Mouse (Mus musculus) heart, embryonic 14.5 days (tissue): ENCODE data around the gene Paip2b. TPM values are rescaled to one million over a fixed set of nuclear protein-coding genes. Genes with fewer than 3 reads are reported as not detected.
"Not testable (repeated sequence)": the region's sequence is repeated elsewhere in the genome, so short reads cannot be mapped to it uniquely, and the experiment has no call there.

ENCODE experiments used
- ATAC-seq: fragments of 200-750 bp; cut with Nextera tagmentation; 2 replicates; pipeline ENCODE4 v1.8.0; 2017; ENCODE audit warnings: low read depth, moderate TSS enrichment; ENCODE audit not compliant: insufficient number of reproducible peaks, insufficient read depth, low FRiP score
- H3K27ac ChIP-seq, 2 experiments: fragments of 200-500 bp in 1 of 2; fragments of 300-500 bp in 1 of 2; sonication (generic) in 1 of 2; replicated peaks in 1 of 2; 2 replicates each; pipeline ENCODE4 v1.5.1; 2012 to 2014; ENCODE audit warnings: low read depth in 2 of 2, low read length in 2 of 2, control low read depth in 1 of 2, mild to moderate bottlenecking in 1 of 2, mixed read lengths in 1 of 2; ENCODE audit not compliant: control insufficient read depth in 1 of 2, insufficient read depth in 1 of 2
- H3K27me3 ChIP-seq: fragments of 300-500 bp; sonication (generic); 2 replicates; pipeline ENCODE4 v1.6.1; 2014; ENCODE audit warnings: mild to moderate bottlenecking, low read length, control low read depth; ENCODE audit not compliant: control insufficient read depth, insufficient read depth
- H3K36me3 ChIP-seq: fragments of 300-500 bp; sonication (generic); 2 replicates; pipeline ENCODE4 v1.6.1; 2014; ENCODE audit warnings: mild to moderate bottlenecking, control low read depth, low read length, mixed read lengths; ENCODE audit not compliant: control insufficient read depth, insufficient read depth
- H3K4me1 ChIP-seq, 2 experiments: fragments of 200-500 bp in 1 of 2; fragments of 300-500 bp in 1 of 2; sonication (generic) in 1 of 2; 2 replicates each; pipeline ENCODE4 v1.6.1; 2012 to 2014; ENCODE audit warnings: low read length in 2 of 2, control low read depth in 1 of 2, mixed read lengths in 1 of 2; ENCODE audit not compliant: control insufficient read depth in 2 of 2, insufficient read depth in 2 of 2
- H3K4me2 ChIP-seq: fragments of 300-500 bp; sonication (generic); 2 replicates; pipeline ENCODE4 v1.6.1; 2014; ENCODE audit warnings: mild to moderate bottlenecking, low read length
- H3K4me3 ChIP-seq, 2 experiments: fragments of 200-500 bp in 1 of 2; fragments of 300-500 bp in 1 of 2; sonication (generic) in 1 of 2; 2 replicates each; pipeline ENCODE4 v1.5.1; 2012 to 2014; ENCODE audit warnings: low read length in 2 of 2, mild to moderate bottlenecking in 2 of 2, control low read depth in 1 of 2, low read depth in 1 of 2, moderate library complexity in 1 of 2; ENCODE audit not compliant: control insufficient read depth in 1 of 2, insufficient read depth in 1 of 2
- H3K9ac ChIP-seq: fragments of 300-500 bp; sonication (generic); 2 replicates; pipeline ENCODE4 v1.6.1; 2014; ENCODE audit warnings: mild to moderate bottlenecking, low read length
- H3K9me3 ChIP-seq: fragments of 300-500 bp; sonication (generic); 2 replicates; pipeline ENCODE4 v1.6.1; 2016; ENCODE audit warnings: low read length, control low read depth; ENCODE audit not compliant: control insufficient read depth
- WGBS: fragments of 180-500 bp; shearing (Covaris S2); extraction: QIAGEN DNeasy Blood & Tissue Kit; methylation state at CpG from one replicate; pipeline ENCODE4 v1.1.7; 2014; 5-methylcytosine and 5-hydroxymethylcytosine counted together
- polyA plus RNA-seq: library from polyadenylated mRNA; unstranded; fragments of >200 nt; fragmentation: Nextera tagmentation; extraction: Ambion mirVana; gene quantifications from 2 replicates; pipeline ENCODE4 v1.2.1, GENCODE M21; 2014

The Paip2b gene
- polyA plus RNA-seq, 1 experiment from 2014 or later = 14.9 TPM

DNA sequence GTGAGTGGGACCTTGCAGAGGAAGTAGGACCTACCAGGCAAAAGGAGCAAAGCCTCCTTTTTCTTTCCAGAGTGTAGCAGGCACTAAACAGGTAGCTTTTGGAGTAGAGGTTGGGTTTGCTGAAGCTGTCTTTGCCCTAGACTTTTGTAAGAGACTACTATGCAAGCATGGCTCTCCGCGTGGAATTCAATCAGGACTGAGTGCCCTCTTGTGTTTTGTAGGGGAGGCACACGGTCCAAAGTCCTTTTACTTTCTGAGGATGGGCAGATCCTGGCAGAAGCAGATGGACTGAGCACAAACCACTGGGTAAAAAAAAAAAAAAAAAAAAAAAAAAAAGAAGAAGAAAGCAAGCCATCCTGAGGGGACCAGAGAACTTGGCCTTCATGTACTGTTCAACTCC lies 34.9 kb downstream of the Paip2b start:
- Histone ChIP-seq H3K9ac (no peak overlapping the region), H3K4me1 (peaks cover 6 to 12% of the 10 kb centered on the region in 2 experiments), H3K27me3 (no peaks in the 10 kb centered on the region), H3K36me3 (peaks cover 38% of the 10 kb centered on the region), H3K9me3 (no peaks in the 10 kb centered on the region), H3K27ac (no peak overlapping the region), H3K4me3 (no peak overlapping the region), H3K4me2 (no peak overlapping the region)
- 48% methylated on average over 3 of the region's 3 CpGs for WGBS
- ATAC-seq = no peak

DNA sequence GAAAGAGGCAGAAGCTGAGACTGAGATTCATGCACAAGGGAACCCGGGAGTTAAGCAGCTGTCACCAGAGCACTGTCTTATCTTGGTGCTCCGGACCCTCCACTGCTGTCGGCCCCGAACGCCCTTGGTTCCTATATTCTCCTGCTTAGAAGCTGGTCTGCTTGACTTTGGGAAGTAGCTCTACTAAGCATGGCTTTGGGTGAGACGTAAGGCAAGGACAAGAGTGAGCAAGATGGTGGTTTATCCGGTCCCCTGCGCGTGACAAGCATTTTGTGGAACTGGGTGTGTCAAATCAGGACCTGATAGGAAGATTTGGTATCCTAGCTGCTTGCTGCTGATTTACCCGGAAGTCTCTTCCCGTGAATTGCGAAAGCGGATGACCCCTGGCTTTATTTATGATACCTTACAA lies 36.0 kb downstream of the Paip2b start:
- H3K27ac ChIP-seq = peak overlapping the region; percentile 88 to 95
- peaks cover 26% of the 10 kb centered on the region for H3K36me3 ChIP-seq
- peak overlapping the region; percentile 84 for H3K9ac ChIP-seq
- H3K4me1 ChIP-seq = peaks cover 8 to 12% of the 10 kb centered on the region in 2 experiments
- peak overlapping the region; percentile 95 for H3K4me2 ChIP-seq
- H3K4me3 ChIP-seq = peak overlapping the region; percentile 62 to 77
- H3K9me3 ChIP-seq = no peaks in the 10 kb centered on the region
- no peak for ATAC-seq
- WGBS = 6% methylated on average over 13 of the region's 13 CpGs
- no peaks in the 10 kb centered on the region for H3K27me3 ChIP-seq

DNA sequence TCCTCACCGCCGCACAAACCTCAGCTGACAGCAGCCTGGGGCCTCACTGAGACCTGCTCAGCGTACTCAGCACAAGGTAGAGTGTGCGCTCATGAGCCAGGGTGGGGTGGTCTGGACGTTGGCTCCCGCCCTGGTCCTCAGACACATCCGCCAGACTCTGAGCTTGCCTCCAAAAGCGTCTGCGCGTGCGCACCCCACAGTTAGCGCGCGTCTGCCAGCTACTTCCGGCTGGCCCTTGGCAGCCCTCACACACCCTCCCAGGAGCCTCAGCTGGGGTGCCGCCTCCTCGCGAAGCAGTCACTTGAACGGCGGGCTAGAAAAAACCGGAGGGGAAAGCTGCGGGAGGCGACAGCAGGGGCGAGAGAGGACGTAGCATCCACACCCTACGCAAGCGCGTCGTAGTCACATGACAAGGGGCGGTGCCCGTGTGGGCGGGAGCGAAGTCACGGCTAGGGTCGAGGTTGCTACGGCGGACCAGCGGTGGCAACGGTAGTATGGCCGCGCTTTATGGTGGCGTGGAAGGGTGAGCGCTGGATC lies 36.7 kb downstream of the Paip2b start, which contains the start of gene Nagk:
TSS of gene Nagk (plus strand) at position 223 of the 537 bp plus-strand sequence.
- WGBS = under 1% methylated on average over 43 of the region's 43 CpGs
- no peaks in the 10 kb centered on the region for H3K27me3 ChIP-seq

DNA sequence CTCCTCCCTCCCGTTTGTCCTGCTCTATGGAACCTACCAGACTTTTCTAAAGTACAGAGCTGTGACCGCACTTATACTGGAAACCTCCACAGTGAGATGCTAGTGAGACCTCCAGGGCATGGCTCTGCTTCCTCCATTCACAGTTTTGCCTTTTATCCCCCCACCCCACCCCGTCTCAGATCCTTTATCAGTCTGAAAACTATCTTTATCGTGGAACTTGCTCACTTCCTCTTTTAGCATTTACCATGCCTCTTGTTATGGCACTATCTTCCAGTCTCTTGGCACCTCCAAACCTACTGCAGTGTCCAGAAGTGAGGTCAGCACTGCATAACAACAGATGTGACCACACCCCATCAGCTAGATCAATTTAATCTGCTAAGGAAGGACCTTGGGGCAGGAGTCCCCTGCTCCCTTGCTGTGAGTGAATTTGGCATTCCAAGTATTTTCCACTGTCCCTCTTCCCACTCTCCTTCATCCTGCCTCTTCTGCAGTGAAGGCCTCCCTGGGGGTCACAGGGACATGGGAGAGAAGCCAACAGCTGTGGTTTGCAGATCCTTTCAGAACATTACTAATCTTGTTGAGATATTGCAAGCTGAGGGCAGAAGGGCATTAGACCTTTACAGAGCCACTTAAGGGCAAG lies 40.2 kb downstream of the Paip2b start:
- Histone ChIP-seq H3K27ac (no peak overlapping the region), H3K27me3 (no peaks in the 10 kb centered on the region), H3K4me2 (no peak overlapping the region), H3K4me3 (no peak overlapping the region), H3K9ac (no peak overlapping the region), H3K4me1 (peaks cover 8 to 11% of the 10 kb centered on the region in 2 experiments), H3K9me3 (no peaks in the 10 kb centered on the region), H3K36me3 (no peaks in the 10 kb centered on the region)
- ATAC-seq = no peak
- 44% methylated on average over 4 of the region's 4 CpGs for WGBS

More for the DNA sequence above, 36.7 kb downstream of the Paip2b start, which contains the start of gene Nagk:
- peak; percentile 92 for ATAC-seq
- peak within 1 kb of the TSS; percentile 62 to 77 for H3K4me3 ChIP-seq
- peak within 1 kb of the TSS; percentile 95 for H3K4me2 ChIP-seq
- H3K9me3 ChIP-seq = no peaks in the 10 kb centered on the region
- H3K4me1 ChIP-seq = peaks cover 8 to 12% of the 10 kb centered on the region in 2 experiments
- peaks cover 20% of the 10 kb centered on the region for H3K36me3 ChIP-seq
- peak within 1 kb of the TSS; percentile 84 for H3K9ac ChIP-seq
- peak within 1 kb of the TSS; percentile 88 to 95 for H3K27ac ChIP-seq

DNA sequence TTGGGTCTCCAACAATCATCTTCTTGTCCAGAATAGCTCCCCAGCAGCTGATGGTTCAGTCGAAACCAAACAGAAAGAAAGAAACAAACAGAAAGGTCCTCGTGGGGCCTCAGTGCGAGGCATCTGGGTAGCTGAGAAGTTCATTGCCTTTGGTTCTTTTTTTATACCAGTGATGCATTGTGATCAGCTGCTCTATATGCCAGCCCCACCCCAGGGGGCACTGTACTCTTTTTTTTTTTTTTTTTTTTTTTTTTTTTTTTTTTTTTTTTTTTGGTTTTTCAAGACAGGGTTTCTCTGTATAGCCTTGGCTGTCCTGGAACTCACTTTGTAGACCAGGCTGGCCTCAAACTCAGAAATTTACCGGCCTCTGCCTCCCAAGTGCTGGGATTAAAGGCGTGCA lies 41.0 kb downstream of the Paip2b start:
- WGBS = 87% methylated on average over 5 of the region's 5 CpGs
- H3K27me3 ChIP-seq, H3K4me1 ChIP-seq: not testable (repeated sequence)

DNA sequence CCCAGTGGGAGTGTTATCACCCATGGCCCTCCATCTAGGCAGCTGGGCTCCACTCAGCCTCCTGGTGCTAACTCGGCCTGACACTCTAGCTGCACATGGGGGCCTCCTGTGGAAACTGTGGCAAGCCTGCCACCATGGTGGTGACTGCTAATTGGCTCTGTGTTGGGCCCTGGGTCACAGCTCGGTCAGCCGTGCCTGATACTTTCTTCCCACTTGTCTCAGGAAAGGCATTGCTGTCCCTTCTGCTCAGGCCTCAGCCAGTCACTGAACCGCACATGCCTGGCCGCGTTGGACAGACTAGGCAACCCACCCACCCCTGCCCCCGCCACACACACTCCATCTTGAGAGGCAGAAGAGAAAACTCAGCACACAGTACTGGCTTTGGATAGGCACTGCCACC lies 43.0 kb downstream of the Paip2b start:
- ATAC-seq = no peak
- no peak overlapping the region for H3K4me3 ChIP-seq
- H3K9me3 ChIP-seq = no peaks in the 10 kb centered on the region
- no peak overlapping the region for H3K27ac ChIP-seq
- 78% methylated on average over 7 of the region's 7 CpGs for WGBS
- no peaks in the 10 kb centered on the region for H3K27me3 ChIP-seq
- H3K4me2 ChIP-seq = no peak overlapping the region
- H3K4me1 ChIP-seq = peaks cover 0 to 2% of the 10 kb centered on the region in 2 experiments; a peak in 2 of 4 replicates
- no peaks in the 10 kb centered on the region for H3K36me3 ChIP-seq
- H3K9ac ChIP-seq = no peak overlapping the region

More for the DNA sequence above, 41.0 kb downstream of the Paip2b start:
- H3K4me2 ChIP-seq, H3K4me3 ChIP-seq, H3K27ac ChIP-seq, H3K9ac ChIP-seq, H3K9me3 ChIP-seq, H3K36me3 ChIP-seq, ATAC-seq: not testable (repeated sequence)

DNA sequence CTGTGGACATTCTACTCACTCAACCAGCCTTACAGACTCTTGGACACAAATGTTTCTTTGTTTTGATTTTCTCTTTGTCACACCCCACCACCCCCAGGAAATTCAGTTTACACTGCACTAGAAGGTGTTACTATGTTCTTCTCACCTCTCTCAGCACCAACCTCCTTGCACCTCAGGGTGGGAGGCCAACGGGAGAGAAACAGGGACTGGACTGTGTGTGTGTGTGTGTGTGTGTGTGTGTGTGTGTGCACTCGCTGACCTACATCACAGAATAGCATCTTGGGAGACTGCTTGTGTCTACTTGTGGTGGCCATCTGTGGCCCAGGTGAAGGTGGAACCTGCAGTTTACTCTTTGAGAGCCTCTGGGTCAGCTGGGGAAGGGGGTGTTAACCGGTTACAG lies 45.1 kb downstream of the Paip2b start:
- H3K4me3 ChIP-seq = no peak overlapping the region
- no peaks in the 10 kb centered on the region for H3K27me3 ChIP-seq
- H3K36me3 ChIP-seq = no peaks in the 10 kb centered on the region
- no peak overlapping the region for H3K9ac ChIP-seq
- no peak for ATAC-seq
- H3K27ac ChIP-seq = no peak overlapping the region
- H3K4me2 ChIP-seq = no peak overlapping the region
- no peaks in the 10 kb centered on the region for H3K9me3 ChIP-seq
- 64% methylated on average over 3 of the region's 3 CpGs for WGBS
- peaks cover 0 to under 1% of the 10 kb centered on the region in 2 experiments; a peak in 1 of 4 replicates for H3K4me1 ChIP-seq
